In the genomic region with DNA sequence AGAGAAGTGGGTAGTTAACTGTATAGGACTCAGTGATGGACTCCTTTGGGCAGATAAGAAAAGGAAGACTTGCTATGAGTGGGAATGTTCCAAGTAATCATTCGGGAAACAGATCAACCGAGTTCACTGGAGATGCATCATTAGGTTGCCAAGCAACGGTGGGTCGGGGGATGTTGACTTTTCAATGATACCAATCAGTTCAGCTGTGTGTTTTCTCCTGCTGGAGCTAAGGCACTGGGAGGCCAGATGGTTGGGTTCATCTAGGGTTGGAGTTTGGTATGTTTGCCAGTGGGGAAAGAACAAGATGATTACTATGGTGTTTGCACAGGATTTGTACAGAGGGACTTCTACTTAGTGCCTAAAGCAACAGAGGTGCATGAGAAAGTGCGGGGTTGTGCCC, we compare ENCODE assay signal across 24 mouse cellular contexts. TPM values are rescaled to one million over a fixed set of nuclear protein-coding genes. Genes with fewer than 3 reads are reported as not detected.
A peak's percentile ranks its signal among the peaks of the same experiment; 100 is the strongest.
DNase-seq lines count a peak whose midpoint lies in the region; ATAC-seq lines count a peak whose summit lies in the region.
"Had no signal": no experiment of that assay in that cellular context is flagged by ENCODE, and none has a peak within 500 bp of the region (broad histone marks: within the 10 kb centered on the region; RNA-seq: fewer than 3 reads in every experiment).

No protein-coding gene starts in this region.

- H3K27me3 ChIP-seq in midbrain, embryonic 11.5 days (ENCODE audit: control insufficient read depth, insufficient read depth, low read length): no peaks in the 10 kb centered on the region
- H3K27me3 ChIP-seq in midbrain, embryonic 14.5 days (ENCODE audit: control insufficient read depth, insufficient read depth, low read length): no peaks in the 10 kb centered on the region
- H3K27me3 ChIP-seq: embryonic facial prominence, embryonic 13.5 days; forebrain, embryonic 13.5 days; limb, embryonic 13.5 days; liver, embryonic 13.5 days; midbrain, embryonic 15.5 days; neural tube, embryonic 15.5 days; stomach, embryonic 15.5 days had no signal

- H3K36me3 ChIP-seq in midbrain, embryonic 11.5 days (ENCODE audit: control insufficient read depth, insufficient read depth, low read length): no peaks in the 10 kb centered on the region
- no peaks in the 10 kb centered on the region for H3K36me3 ChIP-seq in midbrain, embryonic 14.5 days (ENCODE audit: control insufficient read depth, insufficient read depth, low read length)
- H3K36me3 ChIP-seq: embryonic facial prominence, embryonic 13.5 days; heart, embryonic 10.5 days; hindbrain, embryonic 10.5 days; limb, embryonic 13.5 days; liver, embryonic 13.5 days; midbrain, embryonic 15.5 days; neural tube, embryonic 15.5 days; stomach, embryonic 15.5 days had no signal

- no peak overlapping the region for H3K27ac ChIP-seq in midbrain, embryonic 11.5 days (ENCODE audit: low read depth, low read length)
- no peak overlapping the region for H3K27ac ChIP-seq in midbrain, embryonic 14.5 days (replicated peaks; ENCODE audit: low read depth, low read length)
- H3K27ac ChIP-seq: embryonic facial prominence, embryonic 13.5 days; forebrain, embryonic 13.5 days; gastrocnemius, adult 2 months; heart, embryonic 10.5 days; hindbrain, embryonic 10.5 days; kidney, postnatal 0 days; limb, embryonic 13.5 days; liver, embryonic 13.5 days; midbrain, embryonic 15.5 days; neural tube, embryonic 15.5 days; stomach, embryonic 15.5 days had no signal

- peak; percentile 22 for DNase-seq in embryo, embryonic 10.5 days (ENCODE audit: low spot score)
- DNase-seq in embryo, embryonic 11 days: no peak
- peak; percentile 84 for DNase-seq in midbrain, embryonic 11.5 days (ENCODE audit: low spot score, missing footprints)
- no peak for DNase-seq in midbrain, embryonic 14.5 days
- peak; percentile 59 to 81 for DNase-seq in layer of hippocampus, adult 18-20 months (ENCODE audit: low spot score in 2 of 2)
- peak; percentile 56 to 58 for DNase-seq in layer of hippocampus, postnatal 36 days
- DNase-seq in kidney, adult 18-20 months: no peak
- DNase-seq: adrenal gland, postnatal 14 days; cerebellum, adult 9-10 months; gastrocnemius, adult 2 months; kidney, adult 2 months; liver, embryonic 13.5 days; lung, adult 2 months had no signal

- 73% methylated on average over 5 of the region's 5 CpGs for WGBS in midbrain, embryonic 11.5 days
- WGBS in midbrain, embryonic 14.5 days: 66% methylated on average over 5 of the region's 5 CpGs

- H3K9ac ChIP-seq in midbrain, embryonic 11.5 days (ENCODE audit: low read length): no peak overlapping the region
- no peak overlapping the region for H3K9ac ChIP-seq in midbrain, embryonic 14.5 days (replicated peaks; ENCODE audit: low read length)
- H3K9ac ChIP-seq: embryonic facial prominence, embryonic 13.5 days; forebrain, embryonic 13.5 days; limb, embryonic 13.5 days; liver, embryonic 13.5 days; midbrain, embryonic 15.5 days; neural tube, embryonic 15.5 days; stomach, embryonic 15.5 days had no signal

- no peaks in the 10 kb centered on the region for H3K9me3 ChIP-seq in midbrain, embryonic 11.5 days (ENCODE audit: control insufficient read depth, low read length)
- 0 out of 2 replicates have a peak, but pooled peaks cover 2% of the 10 kb centered on the region for H3K9me3 ChIP-seq in midbrain, embryonic 14.5 days (ENCODE audit: control insufficient read depth, low read length)
- H3K9me3 ChIP-seq: embryonic facial prominence, embryonic 13.5 days; forebrain, embryonic 13.5 days; heart, embryonic 10.5 days; hindbrain, embryonic 10.5 days; liver, embryonic 13.5 days; midbrain, embryonic 15.5 days; neural tube, embryonic 15.5 days; stomach, embryonic 15.5 days had no signal

- H3K4me2 ChIP-seq in midbrain, embryonic 11.5 days: no peak overlapping the region
- H3K4me2 ChIP-seq in midbrain, embryonic 14.5 days (ENCODE audit: low read length): no peak overlapping the region
- H3K4me2 ChIP-seq: embryonic facial prominence, embryonic 13.5 days; forebrain, embryonic 13.5 days; limb, embryonic 13.5 days; liver, embryonic 13.5 days; midbrain, embryonic 15.5 days; neural tube, embryonic 15.5 days; stomach, embryonic 15.5 days had no signal

- no peak overlapping the region for H3K4me3 ChIP-seq in midbrain, embryonic 11.5 days (ENCODE audit: low read depth, low read length)
- no peak overlapping the region for H3K4me3 ChIP-seq in midbrain, embryonic 14.5 days (replicated peaks; ENCODE audit: low read depth, low read length)
- H3K4me3 ChIP-seq: embryonic facial prominence, embryonic 13.5 days; erythroblast, embryonic 14.5 days; forebrain, embryonic 13.5 days; gastrocnemius, adult 2 months; heart, embryonic 10.5 days; hindbrain, embryonic 10.5 days; limb, embryonic 13.5 days; liver, embryonic 13.5 days; midbrain, embryonic 15.5 days; myocyte; neural tube, embryonic 15.5 days; stomach, embryonic 15.5 days had no signal

- peak; percentile 35; the same call in 1 of the 2 replicates for ATAC-seq in midbrain, embryonic 11.5 days (ENCODE audit: low FRiP score)
- ATAC-seq in midbrain, embryonic 14.5 days (ENCODE audit: low FRiP score, low TSS enrichment): no peak
- ATAC-seq: forebrain, embryonic 13.5 days; midbrain, embryonic 15.5 days had no signal

- no peaks in the 10 kb centered on the region for H3K4me1 ChIP-seq in midbrain, embryonic 11.5 days (ENCODE audit: control insufficient read depth, insufficient read depth, low read length)
- no peaks in the 10 kb centered on the region for H3K4me1 ChIP-seq in midbrain, embryonic 14.5 days (ENCODE audit: control insufficient read depth, insufficient read depth, low read length)
- H3K4me1 ChIP-seq: embryonic facial prominence, embryonic 13.5 days; forebrain, embryonic 13.5 days; limb, embryonic 13.5 days; liver, embryonic 13.5 days; midbrain, embryonic 15.5 days; neural tube, embryonic 15.5 days; stomach, embryonic 15.5 days had no signal

RNA-seq across cellular contexts. Expression of gene Sox4, which starts 21.1 kb away (rescaled TPM):
- polyA plus RNA-seq in midbrain, embryonic 11.5 days (2014; fragmentation: Nextera tagmentation; extraction: Ambion mirVana): 164 and 175 TPM in 2 replicates
- polyA plus RNA-seq in midbrain, embryonic 14.5 days (2014; fragmentation: Nextera tagmentation; extraction: Ambion mirVana): 295 and 314 TPM in 2 replicates
- total RNA-seq in layer of hippocampus, adult 18-20 months (2021): 10 to 100 TPM; 15.7 to 17.0 TPM
- 10 to 100 TPM; 23.7 to 25.0 TPM for total RNA-seq in layer of hippocampus, postnatal 36 days (2021)

Comparison
In these comparisons a context has a peak if more than half of its experiments do, and no peak if none do; other contexts are left out.
1. DNase-seq: peak in embryo, embryonic 10.5 days (single experiment), midbrain, embryonic 11.5 days (single experiment), layer of hippocampus, adult 18-20 months (2 of 2) and layer of hippocampus, postnatal 36 days (2 of 2); none in embryo, embryonic 11 days (single experiment), midbrain, embryonic 14.5 days (single experiment) and kidney, adult 18-20 months (single experiment).